Mouse (Mus musculus): ENCODE results near the gene Cfl2.

DNA sequence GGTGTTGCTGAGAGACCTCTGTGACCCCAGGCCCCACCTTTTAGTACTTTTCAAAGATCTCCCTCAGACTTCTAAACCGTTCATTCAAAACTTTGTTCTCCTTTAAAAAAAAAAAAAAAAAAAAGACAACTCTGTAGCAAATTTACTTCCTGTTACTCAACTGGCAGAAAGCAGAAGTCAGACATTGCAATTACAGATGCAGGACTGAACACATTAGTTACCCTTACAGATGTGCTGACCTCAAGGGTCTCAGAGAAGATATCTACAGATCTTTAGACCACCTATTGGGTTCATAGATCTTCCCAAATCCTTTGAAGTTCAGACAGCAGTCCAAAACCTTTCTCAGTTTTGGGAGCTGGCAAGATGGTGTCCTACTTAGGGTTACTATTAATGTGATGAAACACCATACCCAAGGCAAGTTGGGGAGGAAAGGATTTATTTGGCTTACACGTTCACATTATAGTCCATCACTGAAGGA is 42.0 kb downstream of the Cfl2 start:
- TF ChIP-seq POLR2A (IDR thresholded peaks at IDR 0.05; ENCODE audit: borderline replicate concordance, extremely low read depth, insufficient read depth, insufficient read length, poor library complexity, severe bottlenecking) = no peak
- TF ChIP-seq CTCF (IDR thresholded peaks at IDR 0.05; ENCODE audit: borderline replicate concordance, extremely low read depth, insufficient read depth, insufficient read length) = no peak

Measured in brain, embryonic 14.5 days (tissue).